Mouse (Mus musculus): ENCODE results near the gene Cytip. TPM values are rescaled to one million over a fixed set of nuclear protein-coding genes. Genes with fewer than 3 reads are reported as not detected.

The Cytip gene
- 1.7 and 2.2 TPM in 2 replicates for polyA plus RNA-seq (2015; fragmentation: Nextera tagmentation; extraction: Ambion mirVana)

DNA sequence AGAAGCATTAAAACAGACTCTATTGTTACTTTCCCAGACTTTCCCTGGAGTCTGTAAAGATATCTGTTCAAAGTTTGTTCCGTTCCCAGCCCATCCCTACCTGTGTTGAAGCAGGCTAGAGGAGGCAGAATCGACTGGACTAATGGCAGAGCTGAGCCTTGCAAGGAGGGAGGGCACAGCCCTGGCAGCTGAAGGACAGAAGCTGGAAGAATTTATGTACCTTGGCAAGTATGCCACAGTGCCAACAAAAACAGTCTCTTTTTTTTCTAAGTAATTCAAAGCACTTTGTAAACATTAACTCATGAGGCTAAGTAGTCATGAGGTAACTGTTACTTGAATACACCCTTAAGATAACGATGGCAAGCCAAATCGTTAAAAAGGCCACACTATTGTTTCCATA is at the start of gene Cytip:
Gene Cytip (minus strand): TSS at position 187 of the 400 bp plus-strand sequence.
- Histone ChIP-seq H3K4me1 (ENCODE audit: control insufficient read depth, insufficient read depth, low read length) (no peaks in the 10 kb centered on the region), H3K27me3 (ENCODE audit: control insufficient read depth, insufficient read depth, low read length) (no peaks in the 10 kb centered on the region), H3K4me2 (ENCODE audit: low read depth, low read length) (no peak within 1 kb of the TSS), H3K36me3 (ENCODE audit: control insufficient read depth, insufficient read depth, low read length) (no peaks in the 10 kb centered on the region), H3K4me3 (replicated peaks; ENCODE audit: low read length) (no peak within 1 kb of the TSS), H3K9me3 (replicated peaks; ENCODE audit: control insufficient read depth, low read length) (no peaks in the 10 kb centered on the region), H3K9ac (ENCODE audit: low read length) (no peak within 1 kb of the TSS), H3K27ac (ENCODE audit: low read length) (no peak within 1 kb of the TSS)
- peak; percentile 56 for ATAC-seq (ENCODE audit: insufficient read depth, low FRiP score)
- WGBS: 52% methylated on average over 4 of the region's 4 CpGs

GRCm38 (mm10) chr2:58240639-58241038 is 45.3 kb upstream of the Cytip start:
- Histone ChIP-seq H3K9me3 (replicated peaks; ENCODE audit: control insufficient read depth, low read length) (0 out of 2 replicates have a peak, but pooled peaks cover 3% of the 10 kb centered on the region), H3K36me3 (ENCODE audit: control insufficient read depth, insufficient read depth, low read length) (no peaks in the 10 kb centered on the region), H3K27me3 (ENCODE audit: control insufficient read depth, insufficient read depth, low read length) (no peaks in the 10 kb centered on the region), H3K4me2 (ENCODE audit: low read depth, low read length) (no peak overlapping the region), H3K4me3 (replicated peaks; ENCODE audit: low read length) (no peak overlapping the region), H3K4me1 (ENCODE audit: control insufficient read depth, insufficient read depth, low read length) (no peaks in the 10 kb centered on the region), H3K9ac (ENCODE audit: low read length) (no peak overlapping the region), H3K27ac (ENCODE audit: low read length) (no peak overlapping the region)
- WGBS: 75% methylated on average over 4 of the region's 4 CpGs
- ATAC-seq (ENCODE audit: insufficient read depth, low FRiP score): no peak

DNA sequence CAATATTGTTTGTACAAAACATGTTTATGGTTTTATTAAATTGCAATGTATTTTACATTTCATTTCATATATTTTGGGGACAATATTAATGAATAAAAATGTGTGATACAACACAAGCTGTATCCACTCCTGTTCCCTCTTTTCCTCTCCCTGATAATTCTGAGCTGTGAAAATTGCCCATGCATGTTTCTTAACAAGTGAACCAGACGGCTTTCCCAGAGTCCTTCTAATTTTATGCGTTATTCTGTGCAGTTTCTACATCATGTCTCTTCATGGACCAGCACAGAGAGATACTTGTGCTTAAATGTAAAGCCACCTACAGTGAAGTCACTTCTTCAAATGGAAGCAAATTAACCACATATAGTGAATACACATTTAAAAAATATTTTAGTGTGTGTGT is 42.2 kb upstream of the Cytip start:
- no peak overlapping the region for H3K4me2 ChIP-seq (ENCODE audit: low read depth, low read length)
- H3K36me3 ChIP-seq (ENCODE audit: control insufficient read depth, insufficient read depth, low read length): no peaks in the 10 kb centered on the region
- WGBS: 75% methylated on average over 2 of the region's 2 CpGs
- H3K9me3 ChIP-seq (replicated peaks; ENCODE audit: control insufficient read depth, low read length): 0 out of 2 replicates have a peak, but pooled peaks cover 3% of the 10 kb centered on the region
- no peak for ATAC-seq (ENCODE audit: insufficient read depth, low FRiP score)
- no peaks in the 10 kb centered on the region for H3K27me3 ChIP-seq (ENCODE audit: control insufficient read depth, insufficient read depth, low read length)
- H3K4me1 ChIP-seq (ENCODE audit: control insufficient read depth, insufficient read depth, low read length): no peaks in the 10 kb centered on the region
- no peak overlapping the region for H3K27ac ChIP-seq (ENCODE audit: low read length)
- no peak overlapping the region for H3K9ac ChIP-seq (ENCODE audit: low read length)
- H3K4me3 ChIP-seq (replicated peaks; ENCODE audit: low read length): no peak overlapping the region

- Histone ChIP-seq H3K4me1 (ENCODE audit: control insufficient read depth, insufficient read depth, low read length) (no peaks in the 10 kb centered on the region), H3K4me2 (ENCODE audit: low read depth, low read length) (no peak overlapping the region), H3K9ac (ENCODE audit: low read length) (no peak overlapping the region), H3K27ac (ENCODE audit: low read length) (no peak overlapping the region), H3K36me3 (ENCODE audit: control insufficient read depth, insufficient read depth, low read length) (no peaks in the 10 kb centered on the region), H3K27me3 (ENCODE audit: control insufficient read depth, insufficient read depth, low read length) (no peaks in the 10 kb centered on the region), H3K9me3 (replicated peaks; ENCODE audit: control insufficient read depth, low read length) (no peaks in the 10 kb centered on the region), H3K4me3 (replicated peaks; ENCODE audit: low read length) (no peak overlapping the region)
- 52% methylated on average over 6 of the region's 6 CpGs for WGBS
- no peak for ATAC-seq (ENCODE audit: insufficient read depth, low FRiP score)
These were observed 4.1 kb upstream of the Cytip start for GRCm38 (mm10) chr2:58199442-58199841.

- Histone ChIP-seq H3K9ac (ENCODE audit: low read length) (no peak overlapping the region), H3K9me3 (replicated peaks; ENCODE audit: control insufficient read depth, low read length) (no peaks in the 10 kb centered on the region), H3K36me3 (ENCODE audit: control insufficient read depth, insufficient read depth, low read length) (no peaks in the 10 kb centered on the region), H3K4me1 (ENCODE audit: control insufficient read depth, insufficient read depth, low read length) (no peaks in the 10 kb centered on the region), H3K4me2 (ENCODE audit: low read depth, low read length) (no peak overlapping the region), H3K27me3 (ENCODE audit: control insufficient read depth, insufficient read depth, low read length) (no peaks in the 10 kb centered on the region), H3K4me3 (replicated peaks; ENCODE audit: low read length) (no peak overlapping the region), H3K27ac (ENCODE audit: low read length) (no peak overlapping the region)
- 65% methylated on average over 1 of the region's 1 CpGs for WGBS
- ATAC-seq (ENCODE audit: insufficient read depth, low FRiP score): no peak
These were observed 1.5 kb upstream of the Cytip start for GRCm38 (mm10) chr2:58196880-58197279.

DNA sequence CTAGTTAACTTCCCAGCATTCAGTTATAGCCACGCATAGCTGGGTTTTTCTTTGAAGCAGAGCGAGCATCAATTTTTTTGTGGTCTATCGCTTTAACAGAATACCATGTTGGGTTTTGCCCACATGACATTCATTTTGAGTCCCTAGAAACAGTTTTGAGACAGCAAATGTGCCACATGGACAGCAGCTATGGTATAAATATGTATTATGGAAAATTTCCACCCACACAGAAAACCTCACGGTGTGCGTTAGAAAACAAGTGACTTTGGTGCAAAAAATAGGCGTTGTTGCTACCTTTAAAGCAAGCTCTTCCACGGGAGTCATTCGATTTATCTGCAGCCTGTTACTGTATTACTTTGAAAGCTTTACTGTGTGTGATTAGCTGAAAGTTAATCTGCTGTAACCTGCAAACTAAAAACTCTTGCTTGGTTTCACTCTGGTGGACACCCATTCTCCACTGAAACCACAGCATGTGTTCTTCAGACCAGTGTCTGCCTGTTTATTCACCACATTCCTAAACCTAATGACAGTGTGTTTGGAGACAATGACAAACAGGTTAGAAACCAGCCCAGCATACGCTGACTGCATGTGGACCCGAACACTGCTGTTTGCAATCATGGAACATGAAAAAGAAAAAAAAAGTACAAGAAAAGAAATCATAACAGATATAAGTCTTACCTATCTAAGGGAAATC is 763 bp downstream of the Cytip start:
- no peak for ATAC-seq (ENCODE audit: insufficient read depth, low FRiP score)
- 80% methylated on average over 10 of the region's 10 CpGs for WGBS
- Histone ChIP-seq H3K9ac (ENCODE audit: low read length) (no peak overlapping the region), H3K27ac (ENCODE audit: low read length) (no peak overlapping the region), H3K4me1 (ENCODE audit: control insufficient read depth, insufficient read depth, low read length) (no peaks in the 10 kb centered on the region), H3K4me3 (replicated peaks; ENCODE audit: low read length) (no peak overlapping the region), H3K36me3 (ENCODE audit: control insufficient read depth, insufficient read depth, low read length) (no peaks in the 10 kb centered on the region), H3K4me2 (ENCODE audit: low read depth, low read length) (no peak overlapping the region), H3K9me3 (replicated peaks; ENCODE audit: control insufficient read depth, low read length) (no peaks in the 10 kb centered on the region), H3K27me3 (ENCODE audit: control insufficient read depth, insufficient read depth, low read length) (no peaks in the 10 kb centered on the region)

DNA sequence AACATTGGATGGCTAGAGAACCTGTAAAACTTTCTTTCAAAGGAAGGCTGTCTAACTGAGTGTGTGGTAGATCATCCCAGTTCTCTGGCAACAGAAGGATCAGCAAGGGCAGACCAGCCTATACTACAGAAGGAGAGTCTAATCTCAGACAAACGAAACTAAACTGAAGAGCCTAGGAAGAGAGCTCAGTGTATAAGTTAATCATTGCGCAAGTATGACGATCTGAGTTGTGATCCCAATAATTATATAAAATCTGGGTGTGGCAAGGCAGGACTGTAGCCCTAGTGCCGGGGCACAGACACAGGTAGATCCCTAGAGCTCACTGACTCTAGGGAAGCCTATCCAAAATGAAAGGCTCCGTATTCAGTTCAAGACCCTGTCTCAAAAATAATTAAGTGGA is 3.2 kb downstream of the Cytip start:
- Histone ChIP-seq H3K9me3 (replicated peaks; ENCODE audit: control insufficient read depth, low read length) (no peaks in the 10 kb centered on the region), H3K9ac (ENCODE audit: low read length) (no peak overlapping the region), H3K4me2 (ENCODE audit: low read depth, low read length) (no peak overlapping the region), H3K4me1 (ENCODE audit: control insufficient read depth, insufficient read depth, low read length) (no peaks in the 10 kb centered on the region), H3K4me3 (replicated peaks; ENCODE audit: low read length) (no peak overlapping the region), H3K27ac (ENCODE audit: low read length) (no peak overlapping the region), H3K36me3 (ENCODE audit: control insufficient read depth, insufficient read depth, low read length) (no peaks in the 10 kb centered on the region), H3K27me3 (ENCODE audit: control insufficient read depth, insufficient read depth, low read length) (no peaks in the 10 kb centered on the region)
- WGBS: 84% methylated on average over 5 of the region's 5 CpGs
- no peak for ATAC-seq (ENCODE audit: insufficient read depth, low FRiP score)

- no peak for ATAC-seq (ENCODE audit: insufficient read depth, low FRiP score)
- Histone ChIP-seq H3K9ac (ENCODE audit: low read length) (no peak overlapping the region), H3K4me1 (ENCODE audit: control insufficient read depth, insufficient read depth, low read length) (no peaks in the 10 kb centered on the region), H3K27me3 (ENCODE audit: control insufficient read depth, insufficient read depth, low read length) (no peaks in the 10 kb centered on the region), H3K36me3 (ENCODE audit: control insufficient read depth, insufficient read depth, low read length) (no peaks in the 10 kb centered on the region), H3K4me2 (ENCODE audit: low read depth, low read length) (no peak overlapping the region), H3K27ac (ENCODE audit: low read length) (no peak overlapping the region), H3K4me3 (replicated peaks; ENCODE audit: low read length) (no peak overlapping the region), H3K9me3 (replicated peaks; ENCODE audit: control insufficient read depth, low read length) (no peaks in the 10 kb centered on the region)
- WGBS: 64% methylated on average over 4 of the region's 4 CpGs
These were observed 5.8 kb downstream of the Cytip start for GRCm38 (mm10) chr2:58189501-58189900.

DNA sequence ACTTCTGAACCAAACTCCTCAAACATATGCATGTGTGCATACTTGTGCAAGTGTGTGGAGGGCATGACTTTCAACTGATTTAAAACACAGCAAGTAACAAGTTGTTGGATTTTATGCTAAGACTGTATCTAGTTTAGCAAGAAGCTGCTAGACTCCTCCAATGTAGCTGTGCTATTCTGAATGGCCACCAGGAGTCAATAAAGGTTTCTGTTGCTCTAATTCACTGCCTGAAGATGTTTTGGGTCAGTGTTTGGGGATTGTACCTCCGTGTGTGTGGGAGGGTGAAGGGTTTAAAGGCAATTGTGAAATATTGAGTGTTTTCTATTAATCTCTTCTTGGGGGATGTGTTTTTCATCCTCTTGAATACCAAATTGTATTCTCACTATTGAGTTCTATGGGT is 6.4 kb downstream of the Cytip start:
- Histone ChIP-seq H3K36me3 (ENCODE audit: control insufficient read depth, insufficient read depth, low read length) (no peaks in the 10 kb centered on the region), H3K4me1 (ENCODE audit: control insufficient read depth, insufficient read depth, low read length) (no peaks in the 10 kb centered on the region), H3K9ac (ENCODE audit: low read length) (no peak overlapping the region), H3K27ac (ENCODE audit: low read length) (no peak overlapping the region), H3K27me3 (ENCODE audit: control insufficient read depth, insufficient read depth, low read length) (no peaks in the 10 kb centered on the region), H3K4me2 (ENCODE audit: low read depth, low read length) (no peak overlapping the region), H3K9me3 (replicated peaks; ENCODE audit: control insufficient read depth, low read length) (no peaks in the 10 kb centered on the region), H3K4me3 (replicated peaks; ENCODE audit: low read length) (no peak overlapping the region)
- no peak for ATAC-seq (ENCODE audit: insufficient read depth, low FRiP score)
- WGBS: 20% methylated on average over 1 of the region's 1 CpGs

All from stomach, embryonic 16.5 days (tissue).